Mouse (Mus musculus): ENCODE results near the gene Diaph3. TPM values are rescaled to one million over a fixed set of nuclear protein-coding genes. Genes with fewer than 3 reads are reported as not detected.

The Diaph3 gene
- polyA plus RNA-seq, 1 experiment from 2014 or later = 25.9 TPM

- no peak overlapping the region for H3K27ac ChIP-seq (ENCODE audit: low read depth)
- TF ChIP-seq CTCF (IDR thresholded peaks at IDR 0.05; ENCODE audit: low read depth) = no peak
- no peaks in the 10 kb centered on the region for H3K36me3 ChIP-seq (ENCODE audit: insufficient read depth)
- H3K9me3 ChIP-seq (ENCODE audit: low read depth, low read length) = no peaks in the 10 kb centered on the region
- no peak overlapping the region for H3K4me2 ChIP-seq
- DNase-seq (no peak), ATAC-seq (ENCODE audit: insufficient read depth) (no peak)
- WGBS = 90% methylated on average over 7 of the region's 7 CpGs
- no peaks in the 10 kb centered on the region for H3K4me1 ChIP-seq (ENCODE audit: insufficient read depth)
- no peaks in the 10 kb centered on the region for H3K27me3 ChIP-seq (ENCODE audit: insufficient read depth, low read length)
- no peak overlapping the region for H3K4me3 ChIP-seq (ENCODE audit: low read depth, low read length)
- H3K9ac ChIP-seq = no peak overlapping the region
Observed at GRCm38 (mm10) chr14:86926827-86927226, 214.2 kb downstream of the Diaph3 start.

- no peak overlapping the region for H3K4me2 ChIP-seq
- peak; percentile 19; the same call in 1 of the 2 replicates for TF ChIP-seq CTCF (IDR thresholded peaks at IDR 0.05; ENCODE audit: low read depth)
- H3K27ac ChIP-seq (ENCODE audit: low read depth) = no peak overlapping the region
- no peaks in the 10 kb centered on the region for H3K9me3 ChIP-seq (ENCODE audit: low read depth, low read length)
- no peaks in the 10 kb centered on the region for H3K27me3 ChIP-seq (ENCODE audit: insufficient read depth, low read length)
- H3K9ac ChIP-seq = no peak overlapping the region
- no peak overlapping the region for H3K4me3 ChIP-seq (ENCODE audit: low read depth, low read length)
- peak; percentile 23 for DNase-seq
- ATAC-seq (ENCODE audit: insufficient read depth) = no peak
- H3K4me1 ChIP-seq (ENCODE audit: insufficient read depth) = no peaks in the 10 kb centered on the region
- H3K36me3 ChIP-seq (ENCODE audit: insufficient read depth) = no peaks in the 10 kb centered on the region
Observed at GRCm38 (mm10) chr14:86898898-86899297, 242.1 kb downstream of the Diaph3 start.

DNA sequence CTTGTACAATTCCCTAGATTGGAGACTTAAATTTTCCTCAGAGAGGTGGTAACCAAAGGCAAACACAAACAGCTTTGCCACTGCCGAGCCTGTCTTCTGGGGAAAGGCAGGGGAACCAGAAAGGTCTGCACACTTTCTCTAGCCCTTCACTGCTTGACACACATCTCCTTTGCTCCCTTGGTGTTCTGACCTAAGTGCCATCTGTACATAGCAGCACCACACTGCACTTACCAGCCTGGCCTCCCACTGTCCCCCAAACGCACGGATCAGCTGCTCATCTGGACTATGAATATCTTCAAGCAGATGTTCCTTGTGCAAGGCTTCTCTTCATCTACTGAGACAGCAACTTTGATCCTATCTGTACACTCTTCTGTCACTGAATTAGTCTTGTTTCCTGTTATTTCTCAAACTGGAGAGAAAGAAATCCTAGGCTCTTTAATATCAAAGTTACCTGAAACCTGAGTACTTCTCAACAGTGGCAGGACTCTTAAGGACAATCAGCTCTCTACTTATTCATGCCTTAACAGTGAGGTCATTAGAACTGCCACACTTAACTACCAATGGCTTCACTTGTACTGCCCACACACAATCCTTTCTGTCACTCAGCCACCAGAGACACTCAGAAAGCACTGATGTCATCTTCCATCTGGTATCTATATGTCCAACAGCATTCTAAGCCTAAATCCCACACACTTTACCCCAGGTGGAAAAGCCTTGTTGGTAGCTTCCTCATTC is 251.8 kb downstream of the Diaph3 start:
- Histone ChIP-seq H3K4me2 (no peak overlapping the region; the same call in 1 of the 2 replicates), H3K4me1 (ENCODE audit: insufficient read depth) (no peaks in the 10 kb centered on the region), H3K27ac (ENCODE audit: low read depth) (peak overlapping the region; percentile 66), H3K36me3 (ENCODE audit: insufficient read depth) (no peaks in the 10 kb centered on the region), H3K4me3 (ENCODE audit: low read depth, low read length) (no peak overlapping the region), H3K9ac (no peak overlapping the region), H3K27me3 (ENCODE audit: insufficient read depth, low read length) (no peaks in the 10 kb centered on the region), H3K9me3 (ENCODE audit: low read depth, low read length) (no peaks in the 10 kb centered on the region)
- WGBS = 43% methylated on average over 3 of the region's 3 CpGs
- TF ChIP-seq CTCF (IDR thresholded peaks at IDR 0.05; ENCODE audit: low read depth) = no peak
- DNase-seq (peak; percentile 24), ATAC-seq (ENCODE audit: insufficient read depth) (peak; percentile 97)

DNA sequence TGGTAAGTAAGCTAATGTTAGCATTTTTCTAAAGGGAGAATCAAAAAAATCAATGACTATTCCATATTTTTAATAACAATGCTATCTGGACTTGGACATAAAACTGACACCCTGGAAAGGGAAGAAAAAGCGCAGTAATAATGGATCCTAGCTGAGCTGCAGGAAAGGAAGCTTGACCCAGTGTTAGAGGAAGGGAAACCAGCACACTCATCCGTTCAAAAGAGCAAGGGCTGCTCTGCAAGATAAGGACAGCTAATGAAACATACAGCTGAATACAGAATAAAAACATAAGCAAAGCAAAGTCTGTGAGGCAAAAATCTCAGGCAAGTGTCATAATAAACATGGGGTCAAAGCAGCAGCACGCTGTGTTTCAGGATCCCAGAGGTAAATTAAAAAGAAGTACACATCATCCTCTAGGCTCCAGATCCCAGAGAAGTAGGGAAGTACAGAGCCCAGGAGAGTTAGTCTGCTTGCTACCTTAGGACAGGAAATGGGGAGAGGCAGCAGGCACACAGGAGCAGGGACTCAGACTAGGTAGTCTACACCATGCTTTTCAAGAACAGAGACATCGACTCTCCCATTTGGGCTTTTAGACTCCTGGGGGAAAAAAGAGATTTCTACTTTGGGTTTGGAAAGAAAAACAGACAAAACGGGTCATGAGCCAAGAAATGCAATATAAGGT is 255.5 kb downstream of the Diaph3 start:
- WGBS = 59% methylated on average over 5 of the region's 5 CpGs

GRCm38 (mm10) chr14:86869536-86869935 is 271.5 kb downstream of the Diaph3 start:
- Histone ChIP-seq H3K4me1 (ENCODE audit: insufficient read depth) (no peaks in the 10 kb centered on the region), H3K4me3 (ENCODE audit: low read depth, low read length) (no peak overlapping the region), H3K27ac (ENCODE audit: low read depth) (no peak overlapping the region), H3K27me3 (ENCODE audit: insufficient read depth, low read length) (no peaks in the 10 kb centered on the region), H3K36me3 (ENCODE audit: insufficient read depth) (no peaks in the 10 kb centered on the region), H3K9ac (no peak overlapping the region), H3K4me2 (no peak overlapping the region), H3K9me3 (ENCODE audit: low read depth, low read length) (no peaks in the 10 kb centered on the region)
- 90% methylated on average over 5 of the region's 5 CpGs for WGBS
- ATAC-seq (ENCODE audit: insufficient read depth) (peak; percentile 35; the same call in 1 of the 2 replicates), DNase-seq (peak; percentile 71)
- TF ChIP-seq CTCF (IDR thresholded peaks at IDR 0.05; ENCODE audit: low read depth) = peak; percentile 57

More for the DNA sequence above, 255.5 kb downstream of the Diaph3 start:
- Histone ChIP-seq H3K9ac (no peak overlapping the region), H3K36me3 (ENCODE audit: insufficient read depth) (no peaks in the 10 kb centered on the region), H3K4me3 (ENCODE audit: low read depth, low read length) (no peak overlapping the region), H3K27me3 (ENCODE audit: insufficient read depth, low read length) (no peaks in the 10 kb centered on the region), H3K27ac (ENCODE audit: low read depth) (no peak overlapping the region), H3K4me2 (no peak overlapping the region), H3K4me1 (ENCODE audit: insufficient read depth) (no peaks in the 10 kb centered on the region), H3K9me3 (ENCODE audit: low read depth, low read length) (no peaks in the 10 kb centered on the region)
- peak; percentile 7 for DNase-seq
- TF ChIP-seq CTCF (IDR thresholded peaks at IDR 0.05; ENCODE audit: low read depth) = no peak
- ATAC-seq (ENCODE audit: insufficient read depth) = no peak

- H3K36me3 ChIP-seq (ENCODE audit: insufficient read depth) = 0 out of 2 replicates have a peak, but pooled peaks cover 7% of the 10 kb centered on the region
- H3K9ac ChIP-seq = no peak overlapping the region
- no peaks in the 10 kb centered on the region for H3K4me1 ChIP-seq (ENCODE audit: insufficient read depth)
- TF ChIP-seq CTCF (IDR thresholded peaks at IDR 0.05; ENCODE audit: low read depth) = no peak
- WGBS = 74% methylated on average over 3 of the region's 3 CpGs
- DNase-seq = no peak
- no peak overlapping the region for H3K4me2 ChIP-seq
- no peak for ATAC-seq (ENCODE audit: insufficient read depth)
- no peaks in the 10 kb centered on the region for H3K27me3 ChIP-seq (ENCODE audit: insufficient read depth, low read length)
- no peak overlapping the region for H3K27ac ChIP-seq (ENCODE audit: low read depth)
- no peaks in the 10 kb centered on the region for H3K9me3 ChIP-seq (ENCODE audit: low read depth, low read length)
- H3K4me3 ChIP-seq (ENCODE audit: low read depth, low read length) = no peak overlapping the region
Observed at GRCm38 (mm10) chr14:86867143-86867542, 273.9 kb downstream of the Diaph3 start.

DNA sequence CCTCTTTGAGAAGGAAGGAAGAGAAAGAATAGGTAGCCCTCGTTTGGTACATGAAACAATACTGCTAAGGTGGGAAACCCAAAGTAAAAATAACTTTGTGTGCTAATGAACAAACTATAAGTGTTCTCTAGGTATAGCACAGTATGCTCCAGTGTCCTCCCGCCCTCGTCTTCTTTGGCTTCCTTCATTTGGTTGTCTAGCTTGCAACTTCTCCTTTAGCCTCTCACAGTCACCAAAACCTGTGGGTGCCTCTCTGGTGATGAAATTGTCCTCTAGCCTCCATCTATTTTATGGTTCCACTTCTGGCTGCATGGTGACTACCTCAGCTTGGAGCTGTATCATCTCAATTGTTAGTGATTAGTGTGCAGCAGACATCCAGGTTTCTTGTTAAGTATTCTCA is 277.0 kb downstream of the Diaph3 start:
- Histone ChIP-seq H3K36me3 (ENCODE audit: insufficient read depth) (0 out of 2 replicates have a peak, but pooled peaks cover 7% of the 10 kb centered on the region), H3K4me3 (ENCODE audit: low read depth, low read length) (no peak overlapping the region), H3K27ac (ENCODE audit: low read depth) (no peak overlapping the region), H3K4me2 (no peak overlapping the region), H3K9me3 (ENCODE audit: low read depth, low read length) (no peaks in the 10 kb centered on the region), H3K27me3 (ENCODE audit: insufficient read depth, low read length) (no peaks in the 10 kb centered on the region), H3K9ac (no peak overlapping the region), H3K4me1 (ENCODE audit: insufficient read depth) (no peaks in the 10 kb centered on the region)
- no peak for TF ChIP-seq CTCF (IDR thresholded peaks at IDR 0.05; ENCODE audit: low read depth)
- ATAC-seq (ENCODE audit: insufficient read depth) (no peak), DNase-seq (no peak)
- 82% methylated on average over 3 of the region's 3 CpGs for WGBS

Data from lung, embryonic 14.5 days (tissue).